Mouse (Mus musculus) embryo, embryonic 11.5 days (tissue): Measurements from ENCODE around the gene Tas2r105.

ENCODE experiments used
- DNase-seq: peaks from one replicate; pipeline ENCODE4 v3.0.0-alpha.2; 2012; ENCODE audit warnings: low read depth, low spot score

Gene Tas2r105

DNA sequence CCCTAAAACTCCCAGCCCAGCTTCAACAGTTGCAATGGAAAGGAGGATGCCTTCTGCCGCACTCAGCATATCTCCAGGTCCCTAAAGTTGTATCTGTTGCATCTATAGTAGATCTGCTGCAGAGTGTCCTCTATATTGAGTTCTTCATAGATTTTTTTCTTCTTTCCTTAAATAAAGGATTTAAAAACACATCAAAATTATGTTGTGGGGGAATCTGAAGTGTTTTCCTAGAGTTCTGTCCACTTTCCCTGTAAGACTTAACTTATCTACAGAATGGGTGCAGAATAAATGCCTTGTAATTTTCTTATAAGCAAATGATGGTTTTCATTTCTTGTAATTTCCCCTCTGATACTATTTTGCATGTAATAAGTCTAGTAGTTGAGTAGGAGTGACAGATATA lies at the start of gene Tas2r105:
Gene Tas2r105 (minus strand): TSS at position 101 of the 400 bp plus-strand sequence.
- no peak for DNase-seq

- DNase-seq: no peak
Observed at GRCm38 (mm10) chr6:131712803-131713202, 25.5 kb upstream of the Tas2r105 start.

DNA sequence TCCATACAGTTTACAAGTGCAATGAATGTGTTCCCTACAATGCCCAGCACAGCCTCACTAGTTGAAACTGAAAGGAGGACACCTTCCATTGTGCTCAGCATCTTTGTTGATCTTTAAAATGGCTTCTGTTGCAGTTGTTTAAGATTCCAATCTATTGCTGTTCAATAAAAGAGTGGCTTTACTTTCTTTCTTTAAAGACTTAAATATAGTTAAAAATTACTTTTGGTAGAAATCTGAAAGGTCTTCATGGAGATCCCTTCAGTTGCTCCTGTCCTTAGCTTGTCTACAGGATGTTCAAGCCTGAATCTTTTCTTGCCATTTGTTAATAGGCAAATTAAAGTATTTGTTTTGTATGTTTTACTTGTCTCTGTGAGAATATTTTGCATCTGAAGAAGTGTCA lies 2.7 kb upstream of the Tas2r105 start, which contains the start of gene Tas2r114:
Gene Tas2r114 (minus strand): TSS at position 101 of the 400 bp plus-strand sequence.
- DNase-seq: no peak

DNA sequence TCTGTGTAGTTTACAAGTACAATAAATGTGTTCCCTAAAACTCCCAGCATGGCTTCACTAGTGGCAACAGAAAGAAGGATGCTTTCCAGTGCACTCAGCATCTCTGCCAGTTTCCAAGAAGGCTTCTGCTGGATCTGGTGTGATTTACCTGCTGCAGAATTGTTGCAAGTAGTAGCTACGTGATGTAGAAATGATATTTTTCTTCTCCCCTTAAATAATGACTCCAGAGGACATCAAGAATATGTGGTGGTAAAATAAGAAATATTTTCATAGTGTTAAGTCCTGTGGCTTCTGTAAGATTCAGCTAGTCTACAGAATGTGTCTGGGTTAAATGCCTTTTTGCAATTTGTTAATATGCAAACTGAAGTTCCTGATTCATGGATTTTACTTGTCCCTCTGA lies 1.7 kb downstream of the Tas2r105 start, which contains the start of gene Tas2r104:
Gene Tas2r104 (minus strand): TSS at position 101 of the 400 bp plus-strand sequence.
- no peak for DNase-seq

DNA sequence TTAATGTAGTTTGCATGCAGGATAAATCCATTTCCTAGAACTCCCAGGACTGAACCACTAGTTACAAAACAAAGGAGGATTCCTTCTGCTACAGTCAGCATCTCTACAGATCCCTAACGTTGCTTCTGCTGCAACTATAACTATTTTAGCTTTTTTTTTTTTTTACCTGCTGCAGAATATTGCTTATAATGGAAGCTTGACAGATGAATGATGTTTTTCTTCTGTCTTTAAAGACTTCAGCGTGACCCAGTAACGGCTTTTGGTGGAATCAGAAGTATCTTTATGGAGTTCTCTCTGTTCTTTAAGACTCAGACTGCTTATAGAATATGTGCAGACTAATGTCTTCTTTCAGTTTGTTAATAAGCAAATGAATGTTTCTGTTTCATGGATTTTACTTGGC lies 8.5 kb downstream of the Tas2r105 start, which contains the start of gene Tas2r106:
Gene Tas2r106 (minus strand): TSS at position 101 of the 400 bp plus-strand sequence.
- DNase-seq: no peak

- DNase-seq: no peak
Observed at GRCm38 (mm10) chr6:131660049-131660448, 27.2 kb downstream of the Tas2r105 start, which contains the start of gene Tas2r107. Gene Tas2r107 (minus strand): TSS chr6:131660149.
